ENCODE assay signal across 18 mouse cellular contexts in genomic region chr8:89289017-89289416, GRCm38 (mm10).
A peak's percentile ranks its signal among the peaks of the same experiment; 100 is the strongest.
DNase-seq lines count a peak whose midpoint lies in the region; ATAC-seq lines count a peak whose summit lies in the region.
"Had no signal": no experiment of that assay in that cellular context is flagged by ENCODE, and none has a peak within 500 bp of the region (broad histone marks: within the 10 kb centered on the region; RNA-seq: fewer than 3 reads in every experiment).

No protein-coding gene starts in this region.

- H3K4me3 ChIP-seq in forebrain, embryonic 13.5 days: no peak overlapping the region
- H3K4me3 ChIP-seq in forebrain, embryonic 15.5 days: no peak overlapping the region
- H3K4me3 ChIP-seq in kidney, embryonic 16.5 days (ENCODE audit: low read length): no peak overlapping the region
- H3K4me3 ChIP-seq in neural tube, embryonic 12.5 days: no peak overlapping the region
- H3K4me3 ChIP-seq: embryonic facial prominence, embryonic 13.5 days; gastrocnemius, adult 2 months; hindbrain, embryonic 15.5 days had no signal

- no peak overlapping the region for H3K27ac ChIP-seq in forebrain, embryonic 13.5 days
- no peak overlapping the region for H3K27ac ChIP-seq in forebrain, embryonic 15.5 days (replicated peaks)
- peak overlapping the region; percentile 28 for H3K27ac ChIP-seq in kidney, embryonic 16.5 days (ENCODE audit: low read length)
- no peak overlapping the region for H3K27ac ChIP-seq in neural tube, embryonic 12.5 days
- H3K27ac ChIP-seq: embryonic facial prominence, embryonic 13.5 days; gastrocnemius, adult 2 months; hindbrain, embryonic 15.5 days had no signal

- no peak overlapping the region for H3K9ac ChIP-seq in forebrain, embryonic 13.5 days
- H3K9ac ChIP-seq in forebrain, embryonic 15.5 days (replicated peaks): no peak overlapping the region
- no peak overlapping the region for H3K9ac ChIP-seq in kidney, embryonic 16.5 days (replicated peaks; ENCODE audit: low read length)
- H3K9ac ChIP-seq in neural tube, embryonic 12.5 days: no peak overlapping the region
- H3K9ac ChIP-seq: embryonic facial prominence, embryonic 13.5 days; hindbrain, embryonic 15.5 days had no signal

- H3K27me3 ChIP-seq in forebrain, embryonic 13.5 days: no peaks in the 10 kb centered on the region
- no peaks in the 10 kb centered on the region for H3K27me3 ChIP-seq in forebrain, embryonic 15.5 days
- H3K27me3 ChIP-seq in kidney, embryonic 16.5 days (ENCODE audit: insufficient read depth, low read length): no peaks in the 10 kb centered on the region
- no peaks in the 10 kb centered on the region for H3K27me3 ChIP-seq in neural tube, embryonic 12.5 days (replicated peaks)
- H3K27me3 ChIP-seq: hindbrain, embryonic 15.5 days had no signal

- WGBS in forebrain, embryonic 13.5 days: 4% methylated on average over 5 of the region's 5 CpGs
- 5% methylated on average over 5 of the region's 5 CpGs for WGBS in forebrain, embryonic 15.5 days
- 7% methylated on average over 5 of the region's 5 CpGs for WGBS in kidney, embryonic 16.5 days
- 8% methylated on average over 5 of the region's 5 CpGs for WGBS in neural tube, embryonic 12.5 days

- H3K4me2 ChIP-seq in forebrain, embryonic 13.5 days: no peak overlapping the region
- no peak overlapping the region for H3K4me2 ChIP-seq in forebrain, embryonic 15.5 days (replicated peaks)
- no peak overlapping the region for H3K4me2 ChIP-seq in kidney, embryonic 16.5 days (replicated peaks; ENCODE audit: low read depth, low read length)
- peak overlapping the region; percentile 14; the same call in 1 of the 2 replicates for H3K4me2 ChIP-seq in neural tube, embryonic 12.5 days (replicated peaks)
- H3K4me2 ChIP-seq: embryonic facial prominence, embryonic 13.5 days; hindbrain, embryonic 15.5 days; liver, embryonic 11.5 days had no signal

- peak; percentile 16; the same call in 1 of the 2 replicates for ATAC-seq in forebrain, embryonic 13.5 days
- ATAC-seq in forebrain, embryonic 15.5 days (replicated peaks): no peak
- peak; percentile 35; the same call in 1 of the 2 replicates for ATAC-seq in kidney, embryonic 16.5 days (ENCODE audit: low FRiP score, low TSS enrichment)
- ATAC-seq in neural tube, embryonic 12.5 days (ENCODE audit: low FRiP score, low read depth): 0 out of 2 replicates have a peak, but pooled peaks have one; percentile 29
- no peak for ATAC-seq in cerebellum, adult (ENCODE audit: insufficient number of reproducible peaks, low FRiP score, low TSS enrichment)
- ATAC-seq: intestine, embryonic 16.5 days had no signal

- no peaks in the 10 kb centered on the region for H3K9me3 ChIP-seq in forebrain, embryonic 13.5 days (replicated peaks)
- no peaks in the 10 kb centered on the region for H3K9me3 ChIP-seq in forebrain, embryonic 15.5 days
- H3K9me3 ChIP-seq in kidney, embryonic 16.5 days (ENCODE audit: low read length): no peaks in the 10 kb centered on the region; the same call in 1 of the 2 replicates
- peaks cover 5% of the 10 kb centered on the region; the same call in 1 of the 2 replicates for H3K9me3 ChIP-seq in neural tube, embryonic 12.5 days
- H3K9me3 ChIP-seq: embryonic facial prominence, embryonic 13.5 days; hindbrain, embryonic 15.5 days had no signal

- H3K4me1 ChIP-seq in forebrain, embryonic 13.5 days: peaks cover 12% of the 10 kb centered on the region
- peaks cover 11% of the 10 kb centered on the region for H3K4me1 ChIP-seq in forebrain, embryonic 15.5 days
- H3K4me1 ChIP-seq in kidney, embryonic 16.5 days (ENCODE audit: insufficient read depth, low read length): peaks cover 32% of the 10 kb centered on the region
- H3K4me1 ChIP-seq in neural tube, embryonic 12.5 days: peaks cover 9% of the 10 kb centered on the region

- no peaks in the 10 kb centered on the region for H3K36me3 ChIP-seq in forebrain, embryonic 13.5 days (ENCODE audit: poor library complexity, severe bottlenecking)
- no peaks in the 10 kb centered on the region for H3K36me3 ChIP-seq in forebrain, embryonic 15.5 days
- no peaks in the 10 kb centered on the region; the same call in 1 of the 2 replicates for H3K36me3 ChIP-seq in kidney, embryonic 16.5 days (ENCODE audit: insufficient read depth, low read length)
- no peaks in the 10 kb centered on the region for H3K36me3 ChIP-seq in neural tube, embryonic 12.5 days
- H3K36me3 ChIP-seq: embryonic facial prominence, embryonic 13.5 days; hindbrain, embryonic 15.5 days had no signal

- DNase-seq in kidney, adult 18-20 months: no peak
- no peak for DNase-seq in neural tube, embryonic 10.5 days (ENCODE audit: extremely low spot score, low spot score)
- DNase-seq in spleen, adult 18-20 months: no peak
- DNase-seq: cerebellum, postnatal 10 days; gastrocnemius, adult 2 months; heart, adult 18-20 months; lung, adult 2 months; lung, postnatal 36 days; thymus, postnatal 4 days had no signal

Comparison
In these comparisons a context has a peak if more than half of its experiments do, and no peak if none do; other contexts are left out.
1. ATAC-seq: peak in forebrain, embryonic 13.5 days (single experiment), kidney, embryonic 16.5 days (single experiment) and neural tube, embryonic 12.5 days (single experiment); none in forebrain, embryonic 15.5 days (single experiment) and cerebellum, adult (single experiment).